Mouse (Mus musculus): Measurements from ENCODE around the gene Ubxn11. TPM values are rescaled to one million over a fixed set of nuclear protein-coding genes. Genes with fewer than 3 reads are reported as not detected.
A peak's percentile ranks its signal among the peaks of the same experiment; 100 is the strongest.

Gene Ubxn11
- polyA plus RNA-seq, 1 experiment from 2014 or later = 11.5 TPM

DNA sequence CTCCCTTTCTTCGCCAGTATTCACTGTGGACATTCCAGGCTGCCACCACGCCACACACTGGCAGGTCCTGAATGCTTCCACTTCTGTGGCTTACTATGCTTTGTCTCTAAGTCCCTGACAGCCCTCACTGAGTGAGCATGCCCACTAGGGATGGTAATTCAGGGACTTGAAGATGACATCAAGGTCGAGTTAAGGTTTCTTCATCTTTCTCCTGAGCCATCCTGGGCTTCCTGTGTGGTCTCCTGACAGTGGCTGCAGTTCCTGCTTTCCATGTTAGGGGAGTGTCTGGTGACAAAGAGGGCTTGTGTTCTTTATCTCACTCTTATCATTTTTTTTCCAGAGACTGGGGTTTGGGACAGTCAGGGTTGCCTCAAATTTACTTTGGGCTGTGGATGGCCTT is 8.3 kb downstream of the Ubxn11 start:
- Histone ChIP-seq H3K27me3 (no peaks in the 10 kb centered on the region), H3K4me1 (peaks cover 4% of the 10 kb centered on the region), H3K9ac (no peak overlapping the region), H3K4me2 (replicated peaks) (no peak overlapping the region), H3K27ac (no peak overlapping the region), H3K9me3 (no peaks in the 10 kb centered on the region), H3K4me3 (no peak overlapping the region), H3K36me3 (no peaks in the 10 kb centered on the region)
- WGBS = 43% methylated on average over 3 of the region's 3 CpGs
- no peak for ATAC-seq (ENCODE audit: insufficient number of reproducible peaks, insufficient read depth, low FRiP score, low TSS enrichment)

DNA sequence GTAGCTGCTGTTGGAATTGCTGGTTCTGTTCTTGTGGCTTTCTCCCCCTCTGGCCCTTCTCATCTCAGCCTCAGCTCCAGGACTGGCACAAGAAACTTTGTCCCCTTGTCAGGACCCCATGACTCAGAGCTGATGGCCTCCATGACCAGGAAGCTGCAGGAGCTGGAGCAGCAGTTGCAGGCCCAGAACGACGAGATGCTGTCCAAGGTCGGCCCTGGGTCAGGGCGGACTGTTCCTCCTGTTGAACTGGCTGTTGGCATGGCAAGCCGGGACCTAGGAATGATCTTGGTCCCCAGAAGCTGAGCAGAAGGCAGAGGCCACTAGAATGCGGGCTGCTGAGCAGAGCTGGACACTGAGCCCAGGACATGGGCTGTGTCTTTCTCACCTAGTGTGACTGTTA is 10.0 kb downstream of the Ubxn11 start:
- ATAC-seq (ENCODE audit: insufficient number of reproducible peaks, insufficient read depth, low FRiP score, low TSS enrichment) = no peak
- H3K36me3 ChIP-seq = no peaks in the 10 kb centered on the region
- H3K27me3 ChIP-seq = no peaks in the 10 kb centered on the region
- H3K4me1 ChIP-seq = peaks cover 4% of the 10 kb centered on the region
- no peaks in the 10 kb centered on the region for H3K9me3 ChIP-seq
- WGBS = 77% methylated on average over 6 of the region's 6 CpGs
- H3K9ac ChIP-seq = no peak overlapping the region
- H3K4me3 ChIP-seq = no peak overlapping the region
- no peak overlapping the region for H3K27ac ChIP-seq
- no peak overlapping the region for H3K4me2 ChIP-seq (replicated peaks)

DNA sequence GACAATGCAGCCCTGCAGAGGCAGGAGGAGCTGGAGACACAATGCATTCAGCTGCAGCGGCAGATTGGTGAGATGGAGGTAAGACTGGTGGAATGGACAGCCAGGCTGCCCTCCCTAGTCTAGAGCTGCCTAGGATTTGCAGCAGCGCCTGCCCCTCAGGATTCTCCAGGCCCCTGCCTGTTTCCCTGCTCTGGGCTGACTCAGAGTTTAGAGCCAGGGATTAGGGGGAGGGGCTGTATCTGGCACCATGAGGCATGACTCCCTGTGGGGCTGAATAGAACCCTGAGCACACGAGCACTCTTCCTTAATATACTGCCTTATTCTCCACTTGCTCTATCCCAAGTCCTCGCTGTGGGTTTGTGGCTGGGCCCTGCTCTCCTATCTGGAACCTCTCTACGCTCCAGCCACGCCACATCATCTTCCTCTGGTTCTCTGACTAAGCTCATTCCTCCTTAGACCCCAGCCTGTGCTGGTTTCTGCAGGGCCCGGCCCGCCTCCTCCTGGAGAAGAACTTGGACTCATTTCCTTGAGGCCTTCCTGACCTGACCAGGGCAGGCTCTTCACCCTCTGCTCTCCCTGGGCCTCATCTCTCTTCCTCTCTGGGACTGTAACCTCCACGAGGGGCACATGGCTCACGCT is 11.1 kb downstream of the Ubxn11 start:
- 50% methylated on average over 10 of the region's 10 CpGs for WGBS
- Histone ChIP-seq H3K27me3 (no peaks in the 10 kb centered on the region), H3K4me2 (replicated peaks) (no peak overlapping the region), H3K4me3 (no peak overlapping the region), H3K9ac (0 out of 2 replicates have a peak overlapping the region, but pooled peaks have one; percentile 11), H3K4me1 (peaks cover 6% of the 10 kb centered on the region), H3K36me3 (no peaks in the 10 kb centered on the region), H3K27ac (no peak overlapping the region), H3K9me3 (no peaks in the 10 kb centered on the region)
- ATAC-seq (ENCODE audit: insufficient number of reproducible peaks, insufficient read depth, low FRiP score, low TSS enrichment) = no peak

DNA sequence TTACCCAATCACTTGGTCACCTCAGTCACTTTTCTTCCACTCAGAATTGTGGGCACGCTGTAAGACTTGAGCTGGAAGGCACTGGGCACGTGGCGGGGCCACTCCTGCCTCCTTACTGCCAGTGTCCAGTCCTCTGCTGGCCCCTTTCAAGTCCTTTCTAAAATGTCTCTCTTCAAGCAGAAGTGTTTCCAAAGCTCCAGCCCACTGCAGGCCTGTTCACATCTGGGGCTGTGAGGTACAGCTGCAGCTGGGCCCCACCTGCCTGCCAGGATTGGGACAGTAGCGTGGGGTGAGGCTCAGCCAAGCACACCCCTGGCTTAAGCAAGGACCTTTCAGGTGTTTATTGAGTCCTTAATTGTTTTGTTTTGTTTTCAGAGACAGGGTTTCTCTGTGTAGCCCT is 11.7 kb downstream of the Ubxn11 start:
- Histone ChIP-seq H3K27ac (no peak overlapping the region), H3K4me2 (replicated peaks) (no peak overlapping the region), H3K9me3 (no peaks in the 10 kb centered on the region), H3K4me3 (no peak overlapping the region), H3K9ac (no peak overlapping the region), H3K36me3 (no peaks in the 10 kb centered on the region), H3K4me1 (peaks cover 6% of the 10 kb centered on the region), H3K27me3 (no peaks in the 10 kb centered on the region)
- ATAC-seq (ENCODE audit: insufficient number of reproducible peaks, insufficient read depth, low FRiP score, low TSS enrichment) = no peak
- WGBS = 80% methylated on average over 4 of the region's 4 CpGs

DNA sequence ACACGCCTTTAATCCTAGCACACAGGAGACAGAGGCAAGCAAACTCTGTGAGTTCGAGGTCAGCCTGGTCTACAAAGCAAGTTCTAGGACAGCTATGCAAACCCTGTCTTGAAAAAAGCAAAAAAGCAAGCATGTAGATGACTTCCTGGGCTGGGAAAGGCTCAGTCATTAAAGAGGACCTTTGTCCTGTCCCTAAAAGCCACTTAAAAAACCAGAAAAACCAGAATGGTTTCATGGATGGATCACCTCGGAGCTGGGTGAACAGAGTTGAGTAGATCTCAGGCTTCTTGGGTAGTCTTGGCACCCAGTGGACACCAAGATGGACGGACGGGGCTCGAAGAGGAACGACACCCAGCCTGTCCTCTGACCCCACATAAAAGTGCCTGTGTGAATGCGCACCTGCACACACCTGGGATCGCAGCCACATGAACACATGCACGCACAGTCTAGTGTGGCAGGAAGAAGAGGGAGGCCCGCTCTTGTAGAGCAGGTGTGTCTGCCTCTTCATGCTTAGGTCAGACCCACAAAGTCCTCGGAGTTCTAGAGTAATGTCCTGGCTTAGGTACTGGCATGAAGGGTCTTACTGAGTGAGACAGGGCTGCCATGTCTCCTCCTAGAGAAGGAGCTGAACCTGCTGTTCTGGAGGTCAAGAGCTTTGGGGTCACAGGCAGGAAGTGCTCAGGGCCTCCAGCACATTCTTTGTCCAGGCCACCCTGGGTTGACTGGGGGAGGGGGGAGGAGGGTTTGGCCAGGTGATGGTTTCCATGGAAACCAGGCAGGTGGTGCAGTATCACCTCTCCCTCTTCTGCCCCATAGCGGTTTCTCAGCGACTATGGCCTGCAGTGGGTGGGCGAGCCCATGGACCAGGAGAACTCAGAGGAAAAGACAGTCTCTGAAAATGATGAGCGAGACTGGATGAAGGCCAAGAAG is 13.1 kb downstream of the Ubxn11 start:
- no peak overlapping the region for H3K27ac ChIP-seq
- H3K9me3 ChIP-seq = no peaks in the 10 kb centered on the region
- no peak for ATAC-seq (ENCODE audit: insufficient number of reproducible peaks, insufficient read depth, low FRiP score, low TSS enrichment)
- H3K4me2 ChIP-seq (replicated peaks) = no peak overlapping the region
- H3K27me3 ChIP-seq = no peaks in the 10 kb centered on the region
- peaks cover 6% of the 10 kb centered on the region for H3K4me1 ChIP-seq
- no peak overlapping the region for H3K9ac ChIP-seq
- no peak overlapping the region for H3K4me3 ChIP-seq
- H3K36me3 ChIP-seq = no peaks in the 10 kb centered on the region
- 84% methylated on average over 16 of the region's 16 CpGs for WGBS

DNA sequence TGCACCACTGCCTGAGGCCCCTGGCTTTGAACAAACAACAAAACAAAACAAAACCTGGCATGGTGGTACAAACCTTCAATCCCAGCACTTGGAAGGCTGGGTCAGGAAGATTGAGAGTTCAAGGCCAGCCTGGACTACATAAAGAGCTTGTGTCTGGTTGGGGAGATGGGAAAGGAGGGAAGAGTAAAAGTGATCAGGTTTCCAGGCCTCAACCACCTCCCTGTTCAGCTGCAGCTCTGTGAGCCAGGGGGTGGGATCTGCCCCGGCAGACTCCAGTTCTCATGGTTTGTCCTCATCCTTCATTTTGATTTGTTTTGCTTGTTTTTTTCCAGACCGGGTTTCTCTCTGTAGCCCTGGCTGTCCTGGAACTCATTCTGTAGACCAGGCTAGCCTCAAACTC is 14.1 kb downstream of the Ubxn11 start:
- Histone ChIP-seq H3K36me3 (no peaks in the 10 kb centered on the region), H3K4me2 (replicated peaks) (no peak overlapping the region), H3K4me3 (no peak overlapping the region), H3K9ac (no peak overlapping the region), H3K27me3 (no peaks in the 10 kb centered on the region), H3K4me1 (peaks cover 6% of the 10 kb centered on the region), H3K27ac (no peak overlapping the region), H3K9me3 (no peaks in the 10 kb centered on the region)
- WGBS = 85% methylated on average over 2 of the region's 2 CpGs
- no peak for ATAC-seq (ENCODE audit: insufficient number of reproducible peaks, insufficient read depth, low FRiP score, low TSS enrichment)

DNA sequence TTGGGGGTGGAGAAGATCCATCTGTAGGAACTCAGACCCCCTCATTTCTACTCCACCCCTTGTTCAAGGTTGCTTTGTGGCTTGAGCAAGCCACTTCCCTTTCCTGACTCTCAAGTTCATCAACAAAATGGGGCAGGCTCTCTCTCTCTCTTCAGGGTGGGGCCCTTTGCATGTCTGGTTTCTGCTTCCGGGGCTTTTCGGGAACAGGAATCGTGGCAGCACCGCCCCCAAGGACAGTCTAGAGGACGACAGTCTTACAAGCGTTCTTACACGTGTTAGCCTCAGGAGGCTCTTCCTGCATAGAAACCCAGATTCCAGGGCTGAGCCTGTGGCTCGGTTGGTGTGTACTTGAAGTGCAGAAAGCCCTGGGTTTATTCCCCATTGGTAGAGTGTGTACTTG is 14.6 kb downstream of the Ubxn11 start:
- H3K4me3 ChIP-seq = no peak overlapping the region
- no peaks in the 10 kb centered on the region for H3K27me3 ChIP-seq
- H3K9me3 ChIP-seq = no peaks in the 10 kb centered on the region
- H3K27ac ChIP-seq = no peak overlapping the region
- H3K4me2 ChIP-seq (replicated peaks) = no peak overlapping the region
- H3K36me3 ChIP-seq = no peaks in the 10 kb centered on the region
- no peak for ATAC-seq (ENCODE audit: insufficient number of reproducible peaks, insufficient read depth, low FRiP score, low TSS enrichment)
- WGBS = 79% methylated on average over 8 of the region's 8 CpGs
- H3K9ac ChIP-seq = no peak overlapping the region
- peaks cover 6% of the 10 kb centered on the region for H3K4me1 ChIP-seq

DNA sequence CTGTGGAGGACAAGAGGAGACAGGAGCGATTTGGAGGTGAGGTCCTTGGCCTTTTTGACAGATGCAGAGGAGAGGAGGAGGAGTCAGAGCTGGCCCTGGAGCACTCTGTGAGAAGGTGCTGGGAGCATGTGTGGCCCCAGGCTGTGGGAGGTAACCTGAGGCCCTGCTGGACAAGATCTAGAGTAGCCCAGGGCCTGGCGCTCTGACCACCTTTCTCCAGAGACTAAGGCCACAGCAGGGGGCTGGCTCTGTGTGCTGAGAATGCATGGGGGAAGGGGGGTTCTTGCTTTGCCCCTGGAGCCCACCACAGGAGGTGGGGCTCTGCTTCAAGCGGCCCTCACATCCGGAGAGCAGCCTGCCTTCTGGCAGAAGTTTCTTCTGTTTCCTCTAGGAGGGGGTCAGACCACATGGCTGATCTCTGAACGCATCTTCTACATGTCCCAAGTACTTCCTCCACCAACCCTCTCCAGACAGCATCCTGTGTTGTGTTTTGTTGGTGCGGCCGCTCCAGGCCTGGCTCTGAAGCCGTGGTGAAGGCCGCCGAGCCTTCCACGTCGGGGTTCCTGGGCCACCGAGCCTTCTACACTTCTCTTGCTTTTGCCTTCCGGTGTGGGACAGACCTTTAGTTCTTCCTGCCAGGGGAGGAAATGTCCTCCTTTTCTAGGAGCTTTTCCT is 15.9 kb downstream of the Ubxn11 start:
- Histone ChIP-seq H3K9me3 (no peaks in the 10 kb centered on the region), H3K27ac (peak overlapping the region; percentile 8; the same call in 1 of the 2 replicates), H3K36me3 (no peaks in the 10 kb centered on the region), H3K4me3 (no peak overlapping the region), H3K4me1 (peaks cover 4% of the 10 kb centered on the region), H3K9ac (no peak overlapping the region), H3K27me3 (no peaks in the 10 kb centered on the region), H3K4me2 (replicated peaks) (no peak overlapping the region)
- 64% methylated on average over 14 of the region's 14 CpGs for WGBS
- ATAC-seq (ENCODE audit: insufficient number of reproducible peaks, insufficient read depth, low FRiP score, low TSS enrichment) = no peak

DNA sequence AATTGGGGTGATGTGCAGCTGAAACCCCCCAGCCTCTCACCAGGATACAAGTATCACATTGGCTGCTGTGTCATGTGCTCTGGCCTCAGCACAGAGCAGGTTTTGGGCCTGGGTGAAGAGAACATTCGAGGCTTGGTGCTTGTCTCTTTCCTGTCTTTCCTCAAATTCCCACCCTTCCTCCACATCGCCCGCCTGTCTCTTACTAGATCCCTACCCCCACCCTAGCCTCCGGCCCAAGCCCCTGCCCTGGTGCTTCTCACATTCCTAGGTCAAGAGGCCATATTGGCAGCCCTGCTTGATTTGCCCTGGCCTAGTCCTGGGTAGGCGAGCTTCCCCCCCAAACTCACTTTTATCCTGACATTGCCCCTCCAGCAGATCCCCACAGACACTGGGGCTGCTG is 16.7 kb downstream of the Ubxn11 start:
- no peak overlapping the region for H3K4me3 ChIP-seq
- no peak overlapping the region for H3K4me2 ChIP-seq (replicated peaks)
- H3K9ac ChIP-seq = no peak overlapping the region
- no peaks in the 10 kb centered on the region for H3K9me3 ChIP-seq
- peaks cover 2% of the 10 kb centered on the region; the same call in 1 of the 2 replicates for H3K4me1 ChIP-seq
- no peak overlapping the region for H3K27ac ChIP-seq
- WGBS = 44% methylated on average over 5 of the region's 5 CpGs
- no peaks in the 10 kb centered on the region for H3K27me3 ChIP-seq
- H3K36me3 ChIP-seq = no peaks in the 10 kb centered on the region
- no peak for ATAC-seq (ENCODE audit: insufficient number of reproducible peaks, insufficient read depth, low FRiP score, low TSS enrichment)

DNA sequence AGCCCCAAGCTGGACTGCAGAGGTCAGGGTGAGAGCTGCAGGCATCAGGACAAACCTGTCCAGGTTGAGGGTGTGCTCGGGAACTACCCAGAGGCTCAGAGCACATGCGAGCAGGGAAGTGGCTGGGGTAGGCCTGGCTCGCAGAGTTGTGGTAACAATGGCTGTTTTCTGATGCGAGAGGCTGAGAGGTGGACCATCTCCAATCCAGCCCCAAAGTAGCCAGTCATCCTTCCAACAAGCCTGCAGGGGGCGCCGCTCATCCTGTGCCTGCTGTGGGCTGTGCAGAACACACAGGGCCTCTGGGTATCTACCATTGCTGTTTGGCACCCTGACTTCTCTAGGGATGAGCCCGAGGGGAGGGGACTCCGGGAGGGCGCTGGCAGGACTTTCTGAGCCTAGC is 17.3 kb downstream of the Ubxn11 start:
- Histone ChIP-seq H3K4me3 (no peak overlapping the region), H3K4me1 (peaks cover 2% of the 10 kb centered on the region; the same call in 1 of the 2 replicates), H3K4me2 (replicated peaks) (no peak overlapping the region), H3K36me3 (no peaks in the 10 kb centered on the region), H3K9ac (no peak overlapping the region), H3K9me3 (no peaks in the 10 kb centered on the region), H3K27ac (no peak overlapping the region), H3K27me3 (no peaks in the 10 kb centered on the region)
- 65% methylated on average over 9 of the region's 9 CpGs for WGBS
- no peak for ATAC-seq (ENCODE audit: insufficient number of reproducible peaks, insufficient read depth, low FRiP score, low TSS enrichment)

DNA sequence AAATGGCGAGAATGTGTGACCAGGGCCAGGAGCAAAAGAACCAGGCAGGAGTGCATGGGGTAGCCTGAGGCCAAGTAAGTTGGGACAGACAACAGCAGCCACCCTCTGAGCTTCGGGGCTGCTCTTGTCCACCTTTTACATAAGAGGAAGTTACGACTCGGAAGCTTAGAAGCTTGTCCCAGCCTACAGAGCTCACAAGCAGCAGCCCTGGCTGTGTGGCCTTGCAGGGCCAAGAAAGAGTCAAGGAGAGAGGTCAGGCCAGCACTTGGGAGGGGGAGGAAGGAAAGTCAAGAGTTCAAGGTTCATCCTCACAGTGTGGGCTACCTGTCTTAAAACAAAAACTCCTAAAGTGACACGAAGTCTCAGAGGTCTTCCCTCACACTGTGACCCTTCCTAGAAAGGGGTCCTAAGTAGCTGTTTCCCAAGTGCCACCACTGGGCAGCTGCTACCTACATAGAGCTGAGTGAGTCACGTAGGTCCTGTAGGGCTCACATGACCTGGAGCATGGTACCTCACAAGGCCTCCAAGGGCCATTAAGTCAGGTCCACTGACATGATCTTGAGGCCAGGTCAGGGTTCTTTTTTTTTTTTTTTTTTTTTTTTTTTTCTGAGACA is 17.9 kb downstream of the Ubxn11 start:
- Histone ChIP-seq H3K4me1 (peaks cover 2% of the 10 kb centered on the region; the same call in 1 of the 2 replicates), H3K9ac (no peak overlapping the region), H3K27ac (no peak overlapping the region), H3K36me3 (no peaks in the 10 kb centered on the region), H3K27me3 (no peaks in the 10 kb centered on the region), H3K4me2 (replicated peaks) (no peak overlapping the region), H3K9me3 (no peaks in the 10 kb centered on the region), H3K4me3 (no peak overlapping the region)
- 74% methylated on average over 6 of the region's 6 CpGs for WGBS
- no peak for ATAC-seq (ENCODE audit: insufficient number of reproducible peaks, insufficient read depth, low FRiP score, low TSS enrichment)

Data from embryonic facial prominence, embryonic 12.5 days (tissue).